Mouse (Mus musculus) duodenum, adult 2 months (tissue): ENCODE measurements around the gene Cwc27. TPM values are rescaled to one million over a fixed set of nuclear protein-coding genes. Genes with fewer than 3 reads are reported as not detected.

Experiments used
- polyA plus RNA-seq: library from polyadenylated mRNA; depleted of rRNA; stranded (reverse); fragments of >200 nt; gene quantifications from 2 replicates; pipeline ENCODE4 v1.2.3, GENCODE M21; 2012; ENCODE audit warnings: low replicate concordance; rRNA removed

The Cwc27 gene
- 0.39 and 1.1 TPM in 2 replicates for polyA plus RNA-seq

GRCm38 (mm10) chr13:104816635-104817571 is at the start of gene Cwc27:
Gene Cwc27 (minus strand): TSS chr13:104817142.

DNA sequence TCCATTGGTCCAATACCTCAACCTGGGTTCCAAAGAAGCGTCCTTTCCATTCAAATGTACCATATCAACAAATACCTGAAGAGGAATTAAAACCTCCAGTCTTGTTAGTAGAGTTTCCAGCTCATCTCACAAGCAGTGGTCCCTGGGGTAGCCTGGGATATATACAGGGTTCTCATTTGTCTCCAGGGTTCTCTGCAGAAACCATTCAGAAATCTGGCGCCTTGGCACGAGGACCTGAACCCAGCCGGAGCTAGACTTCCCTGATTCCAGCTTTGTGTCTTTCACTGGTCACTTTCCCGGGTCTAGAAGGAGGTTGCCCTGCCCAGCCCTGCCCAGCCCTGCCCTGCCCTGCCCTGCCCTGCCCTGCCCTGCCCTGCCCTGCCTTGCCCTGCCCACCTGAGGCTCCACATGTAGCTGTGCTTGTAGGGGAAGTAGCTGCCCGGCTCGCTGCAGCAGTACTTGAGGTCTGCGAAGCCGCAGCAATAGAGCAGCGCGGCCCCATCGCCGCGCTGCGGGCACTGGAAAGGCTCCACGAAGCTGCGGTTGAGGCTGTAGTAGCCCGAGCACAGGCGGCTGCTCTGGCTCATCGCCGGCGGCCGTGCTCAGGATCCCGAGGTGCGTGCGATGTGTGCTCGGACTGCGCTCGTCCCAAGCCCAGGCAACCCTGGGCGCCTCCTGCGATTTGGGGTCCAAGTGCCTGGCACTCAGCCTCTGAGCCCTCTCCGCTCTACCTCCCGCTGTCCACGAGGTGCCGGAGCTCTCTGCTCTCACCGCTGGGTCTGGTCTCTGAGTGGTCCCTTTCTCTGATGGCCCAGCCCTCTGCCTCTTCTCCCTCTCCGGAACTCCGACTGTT is 46.4 kb upstream of the Cwc27 start, which contains the start of gene Shisal2b:
Shisal2b (minus strand) TSS at position 767 of the 853 bp plus-strand sequence.

GRCm38 (mm10) chr13:104792184-104792583 is 24.8 kb downstream of the Cwc27 start, which contains the start of gene Srek1ip1:
Gene Srek1ip1 (plus strand): TSS chr13:104792484.

Other genes with a start within 250 kb of the Cwc27 start
- gene Srek1ip1, start 24.7 kb downstream of the Cwc27 start, polyA plus RNA-seq: 3.2 and 4.4 TPM in 2 replicates
- 0.48 TPM in 1 of 2 replicates, not detected in the other for gene Shisal2b, start 46.8 kb upstream of the Cwc27 start, polyA plus RNA-seq
- 0.26 and 0.51 TPM in 2 replicates for gene Rgs7bp, start 237.8 kb upstream of the Cwc27 start, polyA plus RNA-seq